Mouse (Mus musculus) cerebellum, adult 9-11 months (tissue): Measurements from ENCODE around the gene Ttll2.
"Not testable (repeated sequence)": the region's sequence is repeated elsewhere in the genome, so short reads cannot be mapped to it uniquely, and the experiment has no call there.

Experiments used
- DNase-seq: peaks from one replicate; pipeline ENCODE4 v3.0.0; 2022

Gene Ttll2

GRCm38 (mm10) chr17:7360749-7361465 is 8.4 kb upstream of the Ttll2 start:
- DNase-seq: peak; percentile 83

- DNase-seq: peak; percentile 10
Observed at GRCm38 (mm10) chr17:7359806-7360205, 7.3 kb upstream of the Ttll2 start.

- peak; percentile 38 for DNase-seq
Observed at GRCm38 (mm10) chr17:7348765-7349164, 3.7 kb downstream of the Ttll2 start.

- DNase-seq: not testable (repeated sequence)
Observed at GRCm38 (mm10) chr17:7337381-7337780, 15.1 kb downstream of the Ttll2 start.

- not testable (repeated sequence) for DNase-seq
Observed at GRCm38 (mm10) chr17:7332745-7333144, 19.8 kb downstream of the Ttll2 start.

- not testable (repeated sequence) for DNase-seq
Observed at GRCm38 (mm10) chr17:7326415-7326814, 26.1 kb downstream of the Ttll2 start.

- DNase-seq: not testable (repeated sequence)
Observed at GRCm38 (mm10) chr17:7324346-7324745, 28.1 kb downstream of the Ttll2 start, which contains the start of gene Tcp10a. Tcp10a (plus strand) TSS chr17:7324646.

GRCm38 (mm10) chr17:7319789-7320188 is 32.7 kb downstream of the Ttll2 start:
- not testable (repeated sequence) for DNase-seq

GRCm38 (mm10) chr17:7315693-7316382 is 36.7 kb downstream of the Ttll2 start:
- not testable (repeated sequence) for DNase-seq

- DNase-seq: peak; percentile 27
Observed at GRCm38 (mm10) chr17:7306278-7307196, 46.0 kb downstream of the Ttll2 start.
